Mouse (Mus musculus) bone marrow macrophage, adult 2 months (primary cell): ENCODE data around the gene Armc10. TPM values are rescaled to one million over a fixed set of nuclear protein-coding genes. Genes with fewer than 3 reads are reported as not detected.
"Not testable (repeated sequence)": the region's sequence is repeated elsewhere in the genome, so short reads cannot be mapped to it uniquely, and the experiment has no call there.

ENCODE experiments used
- H3K27ac ChIP-seq: 2 replicates; pipeline ENCODE4 v1.5.1; 2012; ENCODE audit warnings: low read depth, low read length; ENCODE audit not compliant: insufficient read depth
- H3K4me1 ChIP-seq: 2 replicates; pipeline ENCODE4 v1.6.1; 2012; ENCODE audit warnings: low read length; ENCODE audit not compliant: control insufficient read depth, insufficient read depth
- H3K4me3 ChIP-seq: 2 replicates; pipeline ENCODE4 v1.5.1; 2012; ENCODE audit warnings: mild to moderate bottlenecking, low read length, moderate library complexity; ENCODE audit not compliant: insufficient read depth
- CTCF ChIP-seq: IDR thresholded peaks from 2 replicates; pipeline ENCODE4 v1.5.1; 2012; ENCODE audit warnings: low read depth, mild to moderate bottlenecking, low read length, moderate library complexity
- POLR2A ChIP-seq: IDR thresholded peaks from 2 replicates; pipeline ENCODE4 v1.6.1; 2012; ENCODE audit warnings: mild to moderate bottlenecking, low read depth, low read length, borderline replicate concordance
- polyA plus RNA-seq: library from polyadenylated mRNA; stranded (reverse); fragments of >200 nt; gene quantifications from 2 replicates; pipeline ENCODE4 v1.2.4, GENCODE M21; 2012; ENCODE audit not compliant: missing spikeins, insufficient read depth, insufficient read length

The Armc10 gene
- polyA plus RNA-seq, 1 experiment: 33.2 TPM

DNA sequence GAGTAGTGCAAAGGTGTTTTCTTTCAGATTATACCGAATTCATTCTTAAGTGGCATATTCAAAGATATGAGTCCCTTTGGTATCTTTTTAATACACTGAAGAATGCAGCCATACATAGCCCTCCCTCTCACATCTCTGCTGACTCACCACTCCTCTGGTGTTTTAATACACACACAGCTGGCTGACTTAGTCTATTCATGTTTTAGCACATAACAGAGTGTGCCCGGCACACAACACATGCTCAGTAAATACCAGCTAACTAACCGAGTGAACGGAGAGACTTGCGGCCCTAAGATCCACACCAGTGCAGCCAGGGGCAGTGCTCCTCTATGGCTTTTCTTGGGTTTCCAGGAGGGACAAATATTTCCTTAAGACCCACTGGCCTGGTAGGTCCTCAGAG, 35.3 kb downstream of the Armc10 start:
- TF ChIP-seq POLR2A: no peak
- no peak for TF ChIP-seq CTCF
- Histone ChIP-seq H3K4me3 (no peak overlapping the region), H3K27ac (peak overlapping the region; percentile 11; the same call in 1 of the 2 replicates), H3K4me1 (peaks cover 21% of the 10 kb centered on the region)

DNA sequence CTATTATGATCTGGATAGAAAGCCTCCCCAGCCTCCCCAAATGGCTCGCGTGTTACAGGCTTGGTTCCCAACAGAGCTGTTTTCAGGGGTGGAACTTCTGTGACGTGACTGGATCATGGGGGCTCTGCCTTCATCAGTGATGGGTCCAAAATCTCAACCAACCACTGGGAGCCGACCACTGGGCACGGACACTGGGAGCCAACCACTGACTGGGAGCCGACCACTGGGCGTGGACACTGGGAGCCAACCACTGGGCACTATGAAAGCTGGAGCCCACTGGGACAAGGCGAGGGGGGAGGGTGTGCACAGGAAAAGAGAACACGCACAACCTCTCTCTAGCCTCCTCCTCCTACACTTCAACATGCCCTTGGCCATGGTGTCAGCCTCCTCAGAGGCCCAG, 38.2 kb downstream of the Armc10 start:
- TF ChIP-seq POLR2A (no peak), CTCF (no peak)
- peaks cover 24% of the 10 kb centered on the region for H3K4me1 ChIP-seq
- H3K27ac ChIP-seq: no peak overlapping the region
- H3K4me3 ChIP-seq: no peak overlapping the region

DNA sequence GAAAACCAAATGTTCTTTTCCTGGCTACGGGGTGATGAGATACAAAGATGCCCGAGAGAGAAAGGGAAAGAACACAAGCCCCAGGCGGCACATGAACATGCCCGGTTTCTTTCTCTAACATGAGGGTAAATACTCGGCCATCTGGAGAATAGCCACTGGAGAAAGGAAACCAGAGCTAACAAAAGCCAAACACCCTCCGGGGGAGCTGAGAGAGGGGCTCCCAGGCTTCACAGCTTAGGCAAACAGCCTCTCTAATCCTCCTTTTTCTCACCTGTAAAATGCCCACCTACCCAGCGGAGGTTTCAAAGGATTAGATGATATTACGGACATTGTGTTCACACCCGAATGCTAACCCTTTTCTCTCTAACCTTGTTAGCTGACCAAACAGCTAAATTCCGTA, 39.4 kb downstream of the Armc10 start:
- Histone ChIP-seq H3K4me1 (peaks cover 19% of the 10 kb centered on the region), H3K4me3 (no peak overlapping the region), H3K27ac (no peak overlapping the region)
- TF ChIP-seq POLR2A (no peak), CTCF (no peak)

DNA sequence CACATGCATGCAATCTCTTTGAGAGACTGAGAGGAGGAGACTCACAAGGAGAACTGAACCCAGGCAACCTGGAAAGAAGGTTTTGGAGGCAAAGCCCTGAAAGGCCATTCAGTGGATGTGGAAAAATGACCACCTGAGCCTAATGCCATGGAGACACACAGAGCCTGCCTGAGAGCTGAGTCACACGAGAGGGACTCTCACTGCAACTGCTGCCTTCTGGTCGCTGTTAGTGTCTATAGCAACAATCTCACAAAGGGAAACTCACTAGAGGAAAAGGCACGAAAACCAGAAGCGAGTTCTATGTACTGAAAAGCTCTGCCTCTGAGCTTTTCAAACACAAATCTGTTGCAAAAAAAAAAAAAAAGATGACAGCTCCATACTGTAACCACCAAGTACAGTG, 41.4 kb downstream of the Armc10 start:
- Histone ChIP-seq H3K27ac (no peak overlapping the region), H3K4me1 (peaks cover 11% of the 10 kb centered on the region)
- TF ChIP-seq CTCF (no peak), POLR2A (no peak)

DNA sequence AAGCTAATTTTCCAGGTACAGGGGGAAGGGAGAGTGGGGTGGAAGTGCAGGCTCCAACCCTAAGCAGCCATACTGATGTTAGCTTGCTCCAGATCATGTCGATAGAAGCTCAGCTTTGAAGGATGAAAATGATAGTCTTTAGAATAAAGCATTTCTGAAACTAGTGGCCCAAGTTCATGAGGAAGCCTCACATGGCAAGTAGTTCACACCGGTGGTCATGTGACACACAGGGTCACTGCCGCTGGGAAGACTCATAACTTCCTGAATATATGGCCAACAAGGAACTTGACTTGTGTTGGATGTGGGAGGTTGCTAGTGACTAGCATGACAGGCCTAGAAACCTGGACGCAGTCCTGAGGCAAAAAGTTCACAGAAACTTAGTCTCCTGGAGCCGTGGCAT, 46.6 kb downstream of the Armc10 start:
- Histone ChIP-seq H3K27ac (0 out of 2 replicates have a peak overlapping the region, but pooled peaks have one; percentile 23), H3K4me3 (no peak overlapping the region), H3K4me1 (peaks cover 8% of the 10 kb centered on the region)
- TF ChIP-seq POLR2A (no peak), CTCF (no peak)

More for the DNA sequence above, 41.4 kb downstream of the Armc10 start:
- no peak overlapping the region for H3K4me3 ChIP-seq

DNA sequence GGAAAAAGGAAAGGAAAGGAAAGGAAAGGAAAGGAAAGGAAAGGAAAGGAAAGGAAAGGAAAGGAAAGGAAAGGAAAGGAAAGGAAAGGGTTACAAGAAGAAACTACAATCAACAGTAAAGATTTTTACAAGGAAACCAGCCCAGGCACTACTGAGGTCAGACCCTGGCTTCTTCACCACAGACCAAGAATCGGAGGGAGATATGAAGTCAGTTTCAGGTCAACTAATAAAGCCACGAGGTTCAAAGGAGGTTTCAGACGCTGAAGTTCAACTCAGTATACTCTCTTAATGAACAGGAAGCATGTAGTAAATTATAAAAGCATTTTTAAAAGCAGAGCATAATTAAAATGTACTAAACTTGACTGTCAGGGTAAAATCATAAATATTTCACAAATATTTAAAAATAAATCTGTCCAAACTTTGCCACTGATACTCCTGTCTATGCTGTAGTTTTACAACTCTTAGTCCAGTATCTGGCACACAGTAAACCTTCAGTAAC, 47.8 kb downstream of the Armc10 start:
- Histone ChIP-seq H3K4me1 (peaks cover 8% of the 10 kb centered on the region), H3K27ac (no peak overlapping the region), H3K4me3 (no peak overlapping the region)
- TF ChIP-seq POLR2A (no peak), CTCF (no peak)

DNA sequence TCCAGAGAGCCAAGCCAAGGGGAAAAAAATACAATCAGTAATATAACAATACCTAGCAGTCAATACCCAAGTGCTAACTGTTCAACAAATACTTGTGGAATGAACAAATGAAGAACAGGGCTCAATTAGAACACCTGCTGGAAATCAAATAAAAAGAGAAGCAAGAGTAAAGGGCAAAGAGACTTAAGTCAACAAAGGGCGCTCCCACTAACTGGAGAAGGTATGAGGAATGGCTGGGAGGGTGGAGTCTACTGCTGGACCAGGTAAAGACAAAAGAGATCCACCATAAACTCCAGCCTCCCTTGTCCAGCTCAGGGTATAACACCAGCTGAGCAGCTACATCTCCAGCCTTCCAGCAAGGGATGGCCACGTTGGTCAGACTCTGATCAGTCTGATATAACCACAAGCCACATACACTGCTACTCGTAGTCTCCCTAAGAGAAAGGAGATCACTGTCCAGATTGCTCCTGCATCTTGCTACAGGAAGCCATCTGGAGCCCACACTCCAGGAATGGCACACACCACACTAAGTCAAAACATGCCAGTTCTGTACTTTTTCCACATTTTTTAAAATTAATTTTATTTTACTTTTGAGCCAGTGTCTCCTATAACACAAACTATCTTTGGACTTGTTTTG, 49.4 kb downstream of the Armc10 start:
- Histone ChIP-seq H3K4me3 (no peak overlapping the region), H3K27ac (no peak overlapping the region), H3K4me1 (peaks cover 8% of the 10 kb centered on the region)
- TF ChIP-seq POLR2A: no peak
- TF ChIP-seq CTCF: no peak

DNA sequence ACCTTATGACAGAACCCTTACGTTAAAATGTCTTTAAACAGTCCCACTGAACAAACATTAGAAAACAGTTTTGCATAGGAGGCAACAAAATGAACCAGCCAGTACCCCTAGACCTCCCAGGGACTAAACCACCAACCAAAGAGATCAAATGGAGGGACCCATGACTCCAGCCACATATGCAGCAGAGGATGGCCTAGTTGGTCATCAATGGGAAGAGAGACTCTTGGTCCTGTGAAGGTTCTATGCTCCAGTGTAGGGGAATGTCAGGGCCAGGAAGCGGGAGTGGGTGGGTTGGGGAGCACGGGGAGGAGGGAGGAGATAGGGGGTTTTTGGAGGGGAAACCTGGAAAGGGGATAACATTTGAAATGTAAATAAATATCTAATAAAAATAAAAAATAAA, 53.9 kb downstream of the Armc10 start:
- peaks cover 10% of the 10 kb centered on the region for H3K4me1 ChIP-seq
- not testable (repeated sequence) for H3K27ac ChIP-seq, H3K4me3 ChIP-seq

DNA sequence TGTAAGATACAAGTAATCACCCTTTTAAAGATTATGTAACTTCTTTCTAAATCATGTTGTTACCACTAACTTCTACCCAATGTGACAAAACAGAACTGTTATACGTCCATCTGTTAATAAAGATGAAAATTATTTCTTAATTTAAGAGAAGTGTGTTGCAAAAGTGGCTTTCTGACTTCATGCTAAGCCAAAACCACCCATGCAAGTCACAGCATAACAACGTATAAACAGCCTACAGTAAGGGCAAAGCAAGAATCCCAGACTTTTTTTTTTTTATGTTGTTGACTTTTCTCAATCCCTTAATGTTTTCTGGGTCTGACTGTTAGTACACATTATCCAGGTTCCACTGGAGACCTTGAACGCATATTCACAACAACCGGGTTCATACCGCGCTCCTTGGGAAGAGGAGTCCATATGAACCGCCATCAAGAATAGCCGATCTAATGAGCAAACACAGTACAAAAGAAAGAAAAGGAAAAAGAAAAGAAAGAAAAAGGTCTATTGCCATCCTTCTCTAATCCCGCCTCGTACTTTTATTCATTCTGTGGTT, 54.7 kb downstream of the Armc10 start:
- Histone ChIP-seq H3K4me1 (peaks cover 10% of the 10 kb centered on the region), H3K27ac (no peak overlapping the region), H3K4me3 (peak overlapping the region; percentile 86; the same call in 1 of the 2 replicates)
- TF ChIP-seq POLR2A (no peak), CTCF (no peak)

DNA sequence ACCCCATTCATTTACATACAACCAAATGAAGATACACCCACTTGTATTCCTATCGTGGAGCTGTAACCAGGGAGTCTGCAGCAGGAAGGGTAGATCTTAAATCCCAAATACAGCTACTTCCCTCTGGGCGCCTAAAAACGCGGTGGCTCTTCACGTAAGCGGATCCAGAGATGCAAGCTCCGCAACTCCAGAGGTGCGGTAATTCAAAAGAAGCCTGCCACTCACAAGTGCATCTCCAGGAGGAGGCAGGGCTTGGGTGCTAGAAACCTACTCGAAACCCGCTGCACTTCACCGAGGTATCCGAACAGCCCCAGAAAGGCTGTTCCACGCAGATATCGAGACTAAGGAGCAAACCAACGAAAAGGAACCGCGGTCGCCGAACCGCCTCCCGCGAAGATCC, 55.3 kb downstream of the Armc10 start:
- peak overlapping the region; percentile 54 for H3K27ac ChIP-seq

More for the DNA sequence above, 55.3 kb downstream of the Armc10 start:
- H3K4me1 ChIP-seq: peaks cover 10% of the 10 kb centered on the region
- TF ChIP-seq POLR2A: no peak
- TF ChIP-seq CTCF: no peak
- peak overlapping the region; percentile 86 for H3K4me3 ChIP-seq
